Mouse (Mus musculus): ENCODE data around the gene Edf1. TPM values are rescaled to one million over a fixed set of nuclear protein-coding genes. Genes with fewer than 3 reads are reported as not detected.
A peak's percentile ranks its signal among the peaks of the same experiment; 100 is the strongest.

Gene Edf1
- polyA plus RNA-seq, 1 experiment, result 350 TPM

- no peak overlapping the region for H3K4me3 ChIP-seq (replicated peaks; ENCODE audit: insufficient read depth, low read depth, low read length)
- peaks cover 12% of the 10 kb centered on the region; the same call in 1 of the 2 replicates for H3K4me1 ChIP-seq (ENCODE audit: control insufficient read depth, insufficient read depth, low read length)
- WGBS, result 41% methylated on average over 1 of the region's 1 CpGs
- TF ChIP-seq POLR2A (IDR thresholded peaks at IDR 0.05; ENCODE audit: borderline replicate concordance, insufficient read depth, low read length) (no peak), CTCF (IDR thresholded peaks at IDR 0.05; ENCODE audit: borderline replicate concordance, insufficient read depth, low read depth, low read length) (no peak)
- DNase-seq, result peak in 1 of 2 experiments; percentile 15
- 0 out of 2 replicates have a peak overlapping the region, but pooled peaks have one; percentile 13 for H3K27ac ChIP-seq (ENCODE audit: insufficient read depth, low read length)
- H3K27me3 ChIP-seq (ENCODE audit: control insufficient read depth, insufficient read depth, low read length), result no peaks in the 10 kb centered on the region
Observed at GRCm38 (mm10) chr2:25556296-25556695, 1.4 kb upstream of the Edf1 start.

- H3K4me1 ChIP-seq (ENCODE audit: control insufficient read depth, insufficient read depth, low read length), result peaks cover 28% of the 10 kb centered on the region
- 0% methylated on average over 24 of the region's 24 CpGs for WGBS
- peak overlapping the region; percentile 74 for H3K27ac ChIP-seq (ENCODE audit: insufficient read depth, low read length)
- peak overlapping the region; percentile 88 for H3K4me3 ChIP-seq (replicated peaks; ENCODE audit: insufficient read depth, low read depth, low read length)
- no peaks in the 10 kb centered on the region for H3K27me3 ChIP-seq (ENCODE audit: control insufficient read depth, insufficient read depth, low read length)
- TF ChIP-seq POLR2A (IDR thresholded peaks at IDR 0.05; ENCODE audit: borderline replicate concordance, insufficient read depth, low read length), result no peak
- no peak for TF ChIP-seq CTCF (IDR thresholded peaks at IDR 0.05; ENCODE audit: borderline replicate concordance, insufficient read depth, low read depth, low read length)
- DNase-seq, result no peak
Observed at GRCm38 (mm10) chr2:25557964-25558360, 315 bp downstream of the Edf1 start.

GRCm38 (mm10) chr2:25558774-25559173 is 1.1 kb downstream of the Edf1 start:
- peaks cover 36% of the 10 kb centered on the region for H3K4me1 ChIP-seq (ENCODE audit: control insufficient read depth, insufficient read depth, low read length)
- WGBS, result 38% methylated on average over 6 of the region's 6 CpGs
- H3K4me3 ChIP-seq (replicated peaks; ENCODE audit: insufficient read depth, low read depth, low read length), result peak overlapping the region; percentile 88
- DNase-seq, result no peak
- no peak overlapping the region for H3K27ac ChIP-seq (ENCODE audit: insufficient read depth, low read length)
- H3K27me3 ChIP-seq (ENCODE audit: control insufficient read depth, insufficient read depth, low read length), result no peaks in the 10 kb centered on the region
- TF ChIP-seq POLR2A (IDR thresholded peaks at IDR 0.05; ENCODE audit: borderline replicate concordance, insufficient read depth, low read length), result no peak
- no peak for TF ChIP-seq CTCF (IDR thresholded peaks at IDR 0.05; ENCODE audit: borderline replicate concordance, insufficient read depth, low read depth, low read length)

- WGBS, result 71% methylated on average over 8 of the region's 8 CpGs
- Histone ChIP-seq H3K4me1 (ENCODE audit: control insufficient read depth, insufficient read depth, low read length) (peaks cover 39% of the 10 kb centered on the region), H3K27ac (ENCODE audit: insufficient read depth, low read length) (no peak overlapping the region), H3K4me3 (replicated peaks; ENCODE audit: insufficient read depth, low read depth, low read length) (no peak overlapping the region), H3K27me3 (ENCODE audit: control insufficient read depth, insufficient read depth, low read length) (no peaks in the 10 kb centered on the region)
- DNase-seq, result peak; percentile 22 to 36
- TF ChIP-seq POLR2A (IDR thresholded peaks at IDR 0.05; ENCODE audit: borderline replicate concordance, insufficient read depth, low read length), result no peak
- no peak for TF ChIP-seq CTCF (IDR thresholded peaks at IDR 0.05; ENCODE audit: borderline replicate concordance, insufficient read depth, low read depth, low read length)
Observed at GRCm38 (mm10) chr2:25560551-25560950, 2.9 kb downstream of the Edf1 start.

GRCm38 (mm10) chr2:25561946-25562345 is 4.3 kb downstream of the Edf1 start:
- Histone ChIP-seq H3K27me3 (ENCODE audit: control insufficient read depth, insufficient read depth, low read length) (no peaks in the 10 kb centered on the region), H3K4me1 (ENCODE audit: control insufficient read depth, insufficient read depth, low read length) (peaks cover 41% of the 10 kb centered on the region), H3K4me3 (replicated peaks; ENCODE audit: insufficient read depth, low read depth, low read length) (no peak overlapping the region), H3K27ac (ENCODE audit: insufficient read depth, low read length) (peak overlapping the region; percentile 80)
- peak; percentile 19; the same call in 1 of the 2 replicates for TF ChIP-seq POLR2A (IDR thresholded peaks at IDR 0.05; ENCODE audit: borderline replicate concordance, insufficient read depth, low read length)
- TF ChIP-seq CTCF (IDR thresholded peaks at IDR 0.05; ENCODE audit: borderline replicate concordance, insufficient read depth, low read depth, low read length), result no peak
- 14% methylated on average over 9 of the region's 9 CpGs for WGBS
- DNase-seq, result peak; percentile 88 to 90

GRCm38 (mm10) chr2:25565741-25566140 is 8.1 kb downstream of the Edf1 start:
- 84% methylated on average over 8 of the region's 8 CpGs for WGBS
- peak; percentile 26 to 29 for DNase-seq
- Histone ChIP-seq H3K4me3 (replicated peaks; ENCODE audit: insufficient read depth, low read depth, low read length) (no peak overlapping the region), H3K4me1 (ENCODE audit: control insufficient read depth, insufficient read depth, low read length) (peaks cover 37% of the 10 kb centered on the region), H3K27me3 (ENCODE audit: control insufficient read depth, insufficient read depth, low read length) (no peaks in the 10 kb centered on the region), H3K27ac (ENCODE audit: insufficient read depth, low read length) (no peak overlapping the region)
- TF ChIP-seq POLR2A (IDR thresholded peaks at IDR 0.05; ENCODE audit: borderline replicate concordance, insufficient read depth, low read length) (no peak), CTCF (IDR thresholded peaks at IDR 0.05; ENCODE audit: borderline replicate concordance, insufficient read depth, low read depth, low read length) (no peak)

- WGBS, result 50% methylated on average over 6 of the region's 6 CpGs
- Histone ChIP-seq H3K27ac (ENCODE audit: insufficient read depth, low read length) (no peak overlapping the region), H3K4me1 (ENCODE audit: control insufficient read depth, insufficient read depth, low read length) (peaks cover 30% of the 10 kb centered on the region), H3K27me3 (ENCODE audit: control insufficient read depth, insufficient read depth, low read length) (no peaks in the 10 kb centered on the region), H3K4me3 (replicated peaks; ENCODE audit: insufficient read depth, low read depth, low read length) (no peak overlapping the region)
- no peak for TF ChIP-seq POLR2A (IDR thresholded peaks at IDR 0.05; ENCODE audit: borderline replicate concordance, insufficient read depth, low read length)
- TF ChIP-seq CTCF (IDR thresholded peaks at IDR 0.05; ENCODE audit: borderline replicate concordance, insufficient read depth, low read depth, low read length), result no peak; the same call in 1 of the 2 replicates
- DNase-seq, result peak in 1 of 2 experiments; percentile 18
Observed at GRCm38 (mm10) chr2:25566558-25566957, 8.9 kb downstream of the Edf1 start.

- Histone ChIP-seq H3K27ac (ENCODE audit: insufficient read depth, low read length) (no peak overlapping the region), H3K4me1 (ENCODE audit: control insufficient read depth, insufficient read depth, low read length) (peaks cover 16% of the 10 kb centered on the region), H3K27me3 (ENCODE audit: control insufficient read depth, insufficient read depth, low read length) (no peaks in the 10 kb centered on the region), H3K4me3 (replicated peaks; ENCODE audit: insufficient read depth, low read depth, low read length) (no peak overlapping the region)
- no peak for DNase-seq
- TF ChIP-seq POLR2A (IDR thresholded peaks at IDR 0.05; ENCODE audit: borderline replicate concordance, insufficient read depth, low read length) (no peak), CTCF (IDR thresholded peaks at IDR 0.05; ENCODE audit: borderline replicate concordance, insufficient read depth, low read depth, low read length) (no peak)
- 90% methylated on average over 6 of the region's 6 CpGs for WGBS
Observed at GRCm38 (mm10) chr2:25568473-25569019, 10.9 kb downstream of the Edf1 start.
